Mouse (Mus musculus) embryonic facial prominence, embryonic 11.5 days (tissue): ENCODE measurements at regions not wholly inside any gene's neighbourhood (a gene's known extent, or its start where the extent isn't known, plus 50 kb on each side); places are given as distances from the start of the nearest gene placed in this dataset.

Experiments used
- ATAC-seq: fragments of 200-750 bp; cut with Nextera tagmentation; replicated peaks from 2 replicates; pipeline ENCODE4 v1.8.0; 2017; ENCODE audit warnings: low read depth; ENCODE audit not compliant: insufficient number of reproducible peaks, low FRiP score, low TSS enrichment
- DNase-seq: peaks from one replicate; pipeline ENCODE4 v3.0.0-alpha.2; 2015; ENCODE audit warnings: low spot score
- H3K27ac ChIP-seq: fragments of 300-500 bp; sonication (generic); replicated peaks from 2 replicates; pipeline ENCODE4 v1.5.1; 2014; ENCODE audit warnings: mild to moderate bottlenecking, low read depth, low read length, control low read depth
- H3K27me3 ChIP-seq: fragments of 300-500 bp; sonication (generic); 2 replicates; pipeline ENCODE4 v1.6.1; 2014; ENCODE audit warnings: mild to moderate bottlenecking, low read length, moderate library complexity, mixed read lengths; ENCODE audit not compliant: control insufficient read depth, insufficient read depth
- H3K36me3 ChIP-seq: fragments of 300-500 bp; sonication (generic); replicated peaks from 2 replicates; pipeline ENCODE4 v1.6.1; 2014; ENCODE audit warnings: low read depth, mild to moderate bottlenecking, low read length, moderate library complexity, mixed read lengths; ENCODE audit not compliant: control insufficient read depth, insufficient read depth
- H3K4me1 ChIP-seq: fragments of 300-500 bp; sonication (generic); 2 replicates; pipeline ENCODE4 v1.6.1; 2014; ENCODE audit warnings: low read length, mixed read lengths; ENCODE audit not compliant: control insufficient read depth, insufficient read depth
- H3K4me2 ChIP-seq: fragments of 300-500 bp; sonication (generic); 2 replicates; pipeline ENCODE4 v1.6.1; 2014; ENCODE audit warnings: low read depth, mild to moderate bottlenecking, control low read depth, low read length, moderate library complexity
- H3K4me3 ChIP-seq: fragments of 300-500 bp; sonication (generic); 2 replicates; pipeline ENCODE4 v1.5.1; 2014; ENCODE audit warnings: low read depth, low read length, control low read depth
- H3K9ac ChIP-seq: fragments of 300-500 bp; sonication (generic); replicated peaks from 2 replicates; pipeline ENCODE4 v1.6.1; 2014; ENCODE audit warnings: mild to moderate bottlenecking, control low read depth, low read length
- H3K9me3 ChIP-seq: fragments of 300-500 bp; sonication (generic); replicated peaks from 2 replicates; pipeline ENCODE4 v1.6.1; 2016; ENCODE audit warnings: mild to moderate bottlenecking, low read length, inconsistent platforms, mixed read lengths; ENCODE audit not compliant: control insufficient read depth
- WGBS: fragments of 180-500 bp; shearing (Covaris S2); extraction: QIAGEN DNeasy Blood & Tissue Kit; methylation state at CpG from one replicate; pipeline ENCODE4 v1.1.7; 2014; 5-methylcytosine and 5-hydroxymethylcytosine counted together

- Histone ChIP-seq H3K36me3 (no peaks in the 10 kb centered on the region), H3K27me3 (no peaks in the 10 kb centered on the region), H3K4me2 (no peak overlapping the region), H3K9ac (no peak overlapping the region), H3K4me3 (no peak overlapping the region), H3K27ac (no peak overlapping the region), H3K4me1 (no peaks in the 10 kb centered on the region), H3K9me3 (no peaks in the 10 kb centered on the region)
- WGBS, result 82% methylated on average over 4 of the region's 4 CpGs
- ATAC-seq (no peak), DNase-seq (no peak)
These were observed 350.9 kb upstream of the Ercc4 start for GRCm38 (mm10) chr16:12758594-12758993.

DNA sequence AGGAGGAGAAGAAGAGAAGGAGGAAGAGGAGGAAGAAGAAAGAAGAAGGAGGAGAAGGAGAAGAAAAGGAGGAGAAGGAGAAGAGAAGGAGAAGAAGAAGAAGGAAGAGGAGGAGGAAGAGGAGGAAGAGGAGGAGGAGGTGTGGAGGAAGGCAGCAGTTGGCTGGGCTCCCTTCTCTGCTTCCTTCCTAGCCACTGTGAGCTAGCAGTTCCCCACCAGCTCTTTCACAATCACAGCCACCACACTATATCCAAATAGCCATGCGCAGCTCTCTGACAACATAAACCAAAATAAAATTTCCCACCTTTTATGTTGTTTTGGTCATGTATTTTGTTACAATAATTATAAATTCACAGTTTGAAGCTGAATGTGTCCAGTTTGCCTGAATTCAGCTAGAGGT, 345.3 kb upstream of the Ercc4 start:
- H3K27me3 ChIP-seq, result no peaks in the 10 kb centered on the region
- no peak for DNase-seq
- H3K4me2 ChIP-seq, result no peak overlapping the region
- H3K9ac ChIP-seq, result no peak overlapping the region
- no peak for ATAC-seq
- no peaks in the 10 kb centered on the region for H3K4me1 ChIP-seq
- H3K4me3 ChIP-seq, result no peak overlapping the region
- no peaks in the 10 kb centered on the region for H3K9me3 ChIP-seq
- H3K27ac ChIP-seq, result no peak overlapping the region
- 100% methylated on average over 1 of the region's 1 CpGs for WGBS
- no peaks in the 10 kb centered on the region for H3K36me3 ChIP-seq

DNA sequence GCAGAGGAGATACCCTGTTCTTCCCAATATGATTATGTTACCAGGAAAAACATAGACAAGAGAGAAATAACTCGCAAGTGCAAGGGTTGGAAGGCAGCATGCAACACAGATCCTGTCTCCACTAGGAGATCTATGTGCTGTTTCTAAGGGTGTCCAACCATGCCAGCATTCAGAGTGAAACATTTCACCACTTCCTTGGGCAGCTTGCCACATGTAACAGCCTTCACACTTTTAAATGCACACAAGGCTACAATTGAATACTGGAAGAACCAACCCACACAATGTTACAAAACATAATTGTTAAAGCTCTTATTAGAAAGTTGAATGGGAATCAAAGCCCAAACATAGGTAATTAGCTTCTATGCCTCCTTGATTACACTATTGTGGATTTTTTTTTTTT, 344.9 kb upstream of the Ercc4 start:
- Histone ChIP-seq H3K4me2 (no peak overlapping the region), H3K36me3 (no peaks in the 10 kb centered on the region), H3K9ac (no peak overlapping the region), H3K9me3 (no peaks in the 10 kb centered on the region), H3K4me3 (no peak overlapping the region), H3K27ac (no peak overlapping the region), H3K27me3 (no peaks in the 10 kb centered on the region), H3K4me1 (no peaks in the 10 kb centered on the region)
- 97% methylated on average over 1 of the region's 1 CpGs for WGBS
- no peak for DNase-seq
- ATAC-seq, result no peak

DNA sequence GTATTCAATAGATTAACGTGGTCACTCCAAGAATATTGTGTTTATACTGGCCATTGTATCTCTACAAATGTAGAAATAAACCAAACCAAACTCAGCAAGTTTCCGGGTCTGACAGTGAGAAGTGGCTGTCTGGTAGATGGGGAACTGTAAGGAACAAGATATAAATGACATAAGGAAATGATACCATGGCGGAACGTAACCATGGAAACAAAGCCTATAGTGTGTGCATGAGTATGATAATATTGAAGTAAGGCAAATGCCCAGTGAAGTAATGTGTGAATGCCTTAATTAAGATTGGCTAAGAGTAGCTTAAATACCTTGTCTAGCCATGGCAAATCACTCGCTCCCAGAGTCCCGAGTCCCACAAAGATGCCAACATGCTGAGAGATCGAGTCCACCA, 342.6 kb upstream of the Ercc4 start:
- Histone ChIP-seq H3K36me3 (no peaks in the 10 kb centered on the region), H3K9me3 (no peaks in the 10 kb centered on the region), H3K27ac (no peak overlapping the region), H3K27me3 (no peaks in the 10 kb centered on the region), H3K4me3 (no peak overlapping the region), H3K9ac (no peak overlapping the region), H3K4me1 (no peaks in the 10 kb centered on the region), H3K4me2 (no peak overlapping the region)
- DNase-seq (no peak), ATAC-seq (no peak)
- 94% methylated on average over 7 of the region's 7 CpGs for WGBS

GRCm38 (mm10) chr16:12768161-12768895, 341.2 kb upstream of the Ercc4 start:
- WGBS, result 92% methylated on average over 2 of the region's 2 CpGs
- Histone ChIP-seq H3K4me1 (no peaks in the 10 kb centered on the region), H3K27ac (no peak overlapping the region), H3K27me3 (no peaks in the 10 kb centered on the region), H3K9me3 (no peaks in the 10 kb centered on the region), H3K9ac (no peak overlapping the region), H3K4me2 (no peak overlapping the region), H3K4me3 (no peak overlapping the region), H3K36me3 (no peaks in the 10 kb centered on the region)
- ATAC-seq (no peak), DNase-seq (no peak)

GRCm38 (mm10) chr16:12770482-12770881, 339.0 kb upstream of the Ercc4 start:
- Histone ChIP-seq H3K9me3 (no peaks in the 10 kb centered on the region), H3K4me3 (no peak overlapping the region), H3K4me1 (no peaks in the 10 kb centered on the region), H3K9ac (no peak overlapping the region), H3K4me2 (no peak overlapping the region), H3K27ac (no peak overlapping the region), H3K36me3 (no peaks in the 10 kb centered on the region), H3K27me3 (no peaks in the 10 kb centered on the region)
- DNase-seq, result no peak
- ATAC-seq, result no peak
- 74% methylated on average over 5 of the region's 5 CpGs for WGBS

DNA sequence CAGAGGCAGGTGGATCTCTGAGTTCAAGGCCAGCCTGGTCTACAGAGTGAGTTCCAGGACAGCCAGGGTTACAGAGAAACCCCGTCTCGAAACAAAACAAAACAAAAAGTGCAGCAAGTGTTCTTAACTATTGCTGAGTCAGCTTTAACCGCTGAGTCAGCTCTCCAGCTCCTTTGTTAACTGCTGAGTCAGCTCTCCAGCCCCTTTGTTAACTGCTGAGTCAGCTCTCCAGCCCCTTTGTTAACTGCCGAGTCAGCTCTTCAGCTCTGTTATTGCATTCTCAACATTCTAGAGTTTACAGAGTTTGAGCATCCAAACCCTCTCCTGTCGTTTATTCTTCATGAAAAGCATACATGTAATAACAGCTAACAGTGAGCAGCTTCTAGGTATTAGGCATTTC, 336.9 kb upstream of the Ercc4 start:
- no peak for ATAC-seq
- Histone ChIP-seq H3K27me3 (no peaks in the 10 kb centered on the region), H3K36me3 (no peaks in the 10 kb centered on the region), H3K4me2 (no peak overlapping the region), H3K9me3 (no peaks in the 10 kb centered on the region), H3K27ac (no peak overlapping the region), H3K4me3 (no peak overlapping the region), H3K9ac (no peak overlapping the region), H3K4me1 (no peaks in the 10 kb centered on the region)
- 83% methylated on average over 5 of the region's 5 CpGs for WGBS
- DNase-seq, result no peak

DNA sequence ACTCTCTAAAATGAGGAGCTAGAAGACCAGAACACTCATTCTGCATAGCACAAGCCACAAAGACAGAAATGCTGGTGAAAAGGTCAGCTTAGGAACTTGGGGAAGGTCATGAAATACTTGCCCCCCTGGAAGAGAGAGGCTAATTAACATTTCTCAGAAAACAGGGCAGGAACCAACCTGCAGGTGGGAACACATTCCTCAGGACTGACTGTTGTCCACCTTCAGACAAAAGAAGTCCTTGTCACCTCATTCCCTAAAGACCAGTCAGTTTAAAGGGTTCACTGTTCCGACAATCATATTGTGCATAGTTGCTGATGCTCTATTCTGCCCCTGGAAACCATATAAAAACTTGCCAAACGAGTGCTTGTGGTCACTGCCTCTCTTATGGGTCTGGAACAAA, 333.6 kb upstream of the Ercc4 start:
- ATAC-seq (no peak), DNase-seq (no peak)
- no peaks in the 10 kb centered on the region for H3K36me3 ChIP-seq
- H3K27me3 ChIP-seq, result no peaks in the 10 kb centered on the region
- H3K4me3 ChIP-seq, result no peak overlapping the region
- no peak overlapping the region for H3K4me2 ChIP-seq
- H3K27ac ChIP-seq, result no peak overlapping the region
- H3K4me1 ChIP-seq, result no peaks in the 10 kb centered on the region
- H3K9me3 ChIP-seq, result no peaks in the 10 kb centered on the region
- no peak overlapping the region for H3K9ac ChIP-seq
- WGBS, result 63% methylated on average over 2 of the region's 2 CpGs
